Mouse (Mus musculus) midbrain, embryonic 15.5 days (tissue): Measurements from ENCODE around the gene Olfr1124. TPM values are rescaled to one million over a fixed set of nuclear protein-coding genes. Genes with fewer than 3 reads are reported as not detected.

Experiments used
- polyA plus RNA-seq: library from polyadenylated mRNA; unstranded; fragments of >200 nt; fragmentation: Nextera tagmentation; extraction: Ambion mirVana; gene quantifications from 2 replicates; pipeline ENCODE4 v1.2.1, GENCODE M21; 2015

Olfr1124 gene
- polyA plus RNA-seq, 1 experiment from 2014 or later: not detected

Other genes starting within 250 kb of the Olfr1124 start
- gene Olfr1112, start 242.5 kb upstream of the Olfr1124 start, polyA plus RNA-seq: not detected in 2 replicates
- gene Olfr1113, start 221.3 kb upstream of the Olfr1124 start, polyA plus RNA-seq: not detected in 2 replicates
- not detected in 2 replicates for gene Olfr1115, start 182.3 kb upstream of the Olfr1124 start, polyA plus RNA-seq
- gene Olfr1116, start 162.7 kb upstream of the Olfr1124 start, polyA plus RNA-seq: not detected in 2 replicates
- gene Olfr1118, start 122.7 kb upstream of the Olfr1124 start, polyA plus RNA-seq: not detected in 2 replicates
- gene Olfr1120, start 75.5 kb upstream of the Olfr1124 start, polyA plus RNA-seq: not detected in 2 replicates
- not detected in 2 replicates for gene Olfr1121, start 60.4 kb upstream of the Olfr1124 start, polyA plus RNA-seq
- not detected in 2 replicates for gene Olfr1122, start 44.4 kb upstream of the Olfr1124 start, polyA plus RNA-seq
- gene Olfr1123, start 13.6 kb upstream of the Olfr1124 start, polyA plus RNA-seq: not detected in 2 replicates
- not detected in 2 replicates for gene Olfr1126, start 23.7 kb downstream of the Olfr1124 start, polyA plus RNA-seq
- not detected in 2 replicates for gene Pramel7, start 66.8 kb downstream of the Olfr1124 start, polyA plus RNA-seq
- not detected in 2 replicates for gene Pramel6, start 76.3 kb downstream of the Olfr1124 start, polyA plus RNA-seq
- not detected in 2 replicates for gene Olfr153, start 101.5 kb downstream of the Olfr1124 start, polyA plus RNA-seq
- not detected in 2 replicates for gene Olfr1128, start 115.3 kb downstream of the Olfr1124 start, polyA plus RNA-seq
- not detected in 2 replicates for gene Olfr1129, start 143.6 kb downstream of the Olfr1124 start, polyA plus RNA-seq
- gene Olfr1130, start 175.9 kb downstream of the Olfr1124 start, polyA plus RNA-seq: not detected in 2 replicates
- gene Olfr1131, start 196.8 kb downstream of the Olfr1124 start, polyA plus RNA-seq: not detected in 2 replicates
- not detected in 2 replicates for gene Olfr1132, start 207.3 kb downstream of the Olfr1124 start, polyA plus RNA-seq
- not detected in 2 replicates for gene Olfr1133, start 217.1 kb downstream of the Olfr1124 start, polyA plus RNA-seq
- not detected in 2 replicates for gene Olfr1134, start 228.2 kb downstream of the Olfr1124 start, polyA plus RNA-seq
- gene Olfr1135, start 243.4 kb downstream of the Olfr1124 start, polyA plus RNA-seq: not detected in 2 replicates